Mouse (Mus musculus): Measurements from ENCODE around the gene Zbp1. TPM values are rescaled to one million over a fixed set of nuclear protein-coding genes. Genes with fewer than 3 reads are reported as not detected.

Gene Zbp1
- polyA plus RNA-seq, 1 experiment, result 9.1 TPM

- H3K4me3 ChIP-seq (replicated peaks; ENCODE audit: control insufficient read depth, low read depth, low read length), result no peak overlapping the region
- peaks cover 5% of the 10 kb centered on the region; the same call in 1 of the 2 replicates for H3K4me1 ChIP-seq (ENCODE audit: control insufficient read depth, insufficient read depth, low read length)
- no peak for TF ChIP-seq CTCF (IDR thresholded peaks at IDR 0.05; ENCODE audit: control insufficient read depth, insufficient read depth, low read length)
- no peak for TF ChIP-seq POLR2A (IDR thresholded peaks at IDR 0.05; ENCODE audit: borderline replicate concordance, control insufficient read depth, low read depth, low read length)
- H3K27ac ChIP-seq (ENCODE audit: control insufficient read depth, insufficient read depth, low read depth, low read length, poor library complexity), result no peak overlapping the region
- WGBS, result 15% methylated on average over 5 of the region's 5 CpGs
Observed at GRCm38 (mm10) chr2:173177481-173177880, 41.2 kb downstream of the Zbp1 start.

- Histone ChIP-seq H3K4me1 (ENCODE audit: control insufficient read depth, insufficient read depth, low read length) (peaks cover 7% of the 10 kb centered on the region; the same call in 1 of the 2 replicates), H3K4me3 (replicated peaks; ENCODE audit: control insufficient read depth, low read depth, low read length) (no peak overlapping the region), H3K27ac (ENCODE audit: control insufficient read depth, insufficient read depth, low read depth, low read length, poor library complexity) (no peak overlapping the region)
- 82% methylated on average over 5 of the region's 5 CpGs for WGBS
- TF ChIP-seq POLR2A (IDR thresholded peaks at IDR 0.05; ENCODE audit: borderline replicate concordance, control insufficient read depth, low read depth, low read length) (no peak), CTCF (IDR thresholded peaks at IDR 0.05; ENCODE audit: control insufficient read depth, insufficient read depth, low read length) (no peak)
Observed at GRCm38 (mm10) chr2:173175703-173176102, 43.0 kb downstream of the Zbp1 start.

GRCm38 (mm10) chr2:173174569-173174968 lies 44.2 kb downstream of the Zbp1 start:
- Histone ChIP-seq H3K27ac (ENCODE audit: control insufficient read depth, insufficient read depth, low read depth, low read length, poor library complexity) (no peak overlapping the region), H3K4me3 (replicated peaks; ENCODE audit: control insufficient read depth, low read depth, low read length) (no peak overlapping the region), H3K4me1 (ENCODE audit: control insufficient read depth, insufficient read depth, low read length) (peaks cover 7% of the 10 kb centered on the region; the same call in 1 of the 2 replicates)
- no peak for TF ChIP-seq CTCF (IDR thresholded peaks at IDR 0.05; ENCODE audit: control insufficient read depth, insufficient read depth, low read length)
- no peak for TF ChIP-seq POLR2A (IDR thresholded peaks at IDR 0.05; ENCODE audit: borderline replicate concordance, control insufficient read depth, low read depth, low read length)
- whole genome bisulfite sequencing, result 32% methylated on average over 1 of the region's 1 CpGs

GRCm38 (mm10) chr2:173173521-173174511 lies 44.9 kb downstream of the Zbp1 start:
- TF ChIP-seq POLR2A (IDR thresholded peaks at IDR 0.05; ENCODE audit: borderline replicate concordance, control insufficient read depth, low read depth, low read length), result no peak
- TF ChIP-seq CTCF (IDR thresholded peaks at IDR 0.05; ENCODE audit: control insufficient read depth, insufficient read depth, low read length), result no peak
- Histone ChIP-seq H3K27ac (ENCODE audit: control insufficient read depth, insufficient read depth, low read depth, low read length, poor library complexity) (no peak overlapping the region), H3K4me1 (ENCODE audit: control insufficient read depth, insufficient read depth, low read length) (peaks cover 7% of the 10 kb centered on the region; the same call in 1 of the 2 replicates), H3K4me3 (replicated peaks; ENCODE audit: control insufficient read depth, low read depth, low read length) (no peak overlapping the region)
- 20% methylated on average over 22 of the region's 22 CpGs for WGBS

GRCm38 (mm10) chr2:173173008-173173407 lies 45.7 kb downstream of the Zbp1 start:
- Histone ChIP-seq H3K4me3 (replicated peaks; ENCODE audit: control insufficient read depth, low read depth, low read length) (no peak overlapping the region), H3K27ac (ENCODE audit: control insufficient read depth, insufficient read depth, low read depth, low read length, poor library complexity) (no peak overlapping the region; the same call in 1 of the 2 replicates), H3K4me1 (ENCODE audit: control insufficient read depth, insufficient read depth, low read length) (peaks cover 7% of the 10 kb centered on the region; the same call in 1 of the 2 replicates)
- WGBS, result 0% methylated on average over 2 of the region's 2 CpGs
- TF ChIP-seq CTCF (IDR thresholded peaks at IDR 0.05; ENCODE audit: control insufficient read depth, insufficient read depth, low read length), result no peak
- TF ChIP-seq POLR2A (IDR thresholded peaks at IDR 0.05; ENCODE audit: borderline replicate concordance, control insufficient read depth, low read depth, low read length), result no peak

GRCm38 (mm10) chr2:173172386-173172785 lies 46.3 kb downstream of the Zbp1 start:
- TF ChIP-seq CTCF (IDR thresholded peaks at IDR 0.05; ENCODE audit: control insufficient read depth, insufficient read depth, low read length), result no peak
- no peak for TF ChIP-seq POLR2A (IDR thresholded peaks at IDR 0.05; ENCODE audit: borderline replicate concordance, control insufficient read depth, low read depth, low read length)
- Histone ChIP-seq H3K4me1 (ENCODE audit: control insufficient read depth, insufficient read depth, low read length) (peaks cover 7% of the 10 kb centered on the region; the same call in 1 of the 2 replicates), H3K4me3 (replicated peaks; ENCODE audit: control insufficient read depth, low read depth, low read length) (no peak overlapping the region), H3K27ac (ENCODE audit: control insufficient read depth, insufficient read depth, low read depth, low read length, poor library complexity) (0 out of 2 replicates have a peak overlapping the region, but pooled peaks have one; percentile 5)
- WGBS, result 14% methylated on average over 1 of the region's 1 CpGs

- Histone ChIP-seq H3K4me3 (replicated peaks; ENCODE audit: control insufficient read depth, low read depth, low read length) (no peak overlapping the region), H3K4me1 (ENCODE audit: control insufficient read depth, insufficient read depth, low read length) (peaks cover 7% of the 10 kb centered on the region; the same call in 1 of the 2 replicates), H3K27ac (ENCODE audit: control insufficient read depth, insufficient read depth, low read depth, low read length, poor library complexity) (no peak overlapping the region)
- TF ChIP-seq POLR2A (IDR thresholded peaks at IDR 0.05; ENCODE audit: borderline replicate concordance, control insufficient read depth, low read depth, low read length), result no peak
- no peak for TF ChIP-seq CTCF (IDR thresholded peaks at IDR 0.05; ENCODE audit: control insufficient read depth, insufficient read depth, low read length)
- WGBS, result 8% methylated on average over 5 of the region's 5 CpGs
Observed at GRCm38 (mm10) chr2:173171956-173172355, 46.8 kb downstream of the Zbp1 start.

GRCm38 (mm10) chr2:173171470-173171869 lies 47.3 kb downstream of the Zbp1 start:
- Histone ChIP-seq H3K27ac (ENCODE audit: control insufficient read depth, insufficient read depth, low read depth, low read length, poor library complexity) (no peak overlapping the region), H3K4me1 (ENCODE audit: control insufficient read depth, insufficient read depth, low read length) (peaks cover 7% of the 10 kb centered on the region; the same call in 1 of the 2 replicates), H3K4me3 (replicated peaks; ENCODE audit: control insufficient read depth, low read depth, low read length) (no peak overlapping the region)
- no peak for TF ChIP-seq CTCF (IDR thresholded peaks at IDR 0.05; ENCODE audit: control insufficient read depth, insufficient read depth, low read length)
- no peak for TF ChIP-seq POLR2A (IDR thresholded peaks at IDR 0.05; ENCODE audit: borderline replicate concordance, control insufficient read depth, low read depth, low read length)
- WGBS, result 1% methylated on average over 30 of the region's 30 CpGs

Measured in bone marrow, adult 2 months (tissue).